Mouse (Mus musculus) testis, adult 2 months (tissue): ENCODE measurements around the gene Cldn7.

ENCODE experiments used
- CTCF ChIP-seq: fragments of 200-500 bp; IDR thresholded peaks from 2 replicates; pipeline ENCODE4 v1.5.1; 2012; ENCODE audit warnings: low read depth, mild to moderate bottlenecking, inconsistent platforms, low read length, moderate library complexity; ENCODE audit not compliant: control insufficient read depth, insufficient read depth, insufficient replicate concordance
- POLR2A ChIP-seq: fragments of 200-500 bp; IDR thresholded peaks from 2 replicates; pipeline ENCODE4 v1.6.1; 2012; ENCODE audit warnings: low read depth, mild to moderate bottlenecking, inconsistent platforms, low read length, moderate library complexity; ENCODE audit not compliant: control insufficient read depth

DNA sequence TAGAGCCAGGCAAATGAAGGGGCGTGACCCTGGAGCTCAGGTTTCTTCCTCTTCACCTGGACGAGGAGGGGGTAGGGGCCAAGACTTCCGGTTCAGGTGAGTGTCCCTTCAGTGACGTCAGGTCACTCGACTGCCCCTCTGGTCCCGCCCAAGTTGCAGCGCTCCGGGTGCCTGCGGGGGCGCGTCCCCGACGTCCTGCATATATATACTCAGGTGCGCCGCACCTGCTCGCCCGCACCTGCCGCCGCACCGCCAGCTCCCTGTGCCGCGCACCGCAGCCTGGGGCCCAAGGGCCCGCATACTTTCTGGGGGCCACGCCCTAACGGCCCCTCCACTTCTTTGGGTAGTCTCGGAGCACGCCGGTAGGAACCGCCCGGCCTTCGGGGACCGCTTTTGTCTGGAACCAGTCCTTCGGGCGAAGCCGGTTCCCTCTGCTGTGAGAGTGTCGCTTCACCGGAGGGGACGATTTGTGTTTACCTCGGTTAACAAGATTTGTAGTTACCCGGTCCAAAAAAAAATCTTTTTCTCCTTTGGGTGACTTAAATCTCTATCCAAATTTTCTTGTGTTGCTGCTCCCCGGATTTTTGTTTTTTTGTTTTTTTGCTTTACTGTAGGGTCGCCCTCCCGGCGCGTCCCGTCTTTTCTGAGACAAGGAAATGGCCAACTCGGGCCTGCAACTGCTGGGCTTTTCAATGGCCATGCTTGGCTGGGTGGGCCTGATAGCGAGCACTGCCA, 859 bp downstream of the Cldn7 start:
- TF ChIP-seq POLR2A (no peak), CTCF (no peak)
